ENCODE assay signal across 24 mouse cellular contexts in the genomic region with DNA sequence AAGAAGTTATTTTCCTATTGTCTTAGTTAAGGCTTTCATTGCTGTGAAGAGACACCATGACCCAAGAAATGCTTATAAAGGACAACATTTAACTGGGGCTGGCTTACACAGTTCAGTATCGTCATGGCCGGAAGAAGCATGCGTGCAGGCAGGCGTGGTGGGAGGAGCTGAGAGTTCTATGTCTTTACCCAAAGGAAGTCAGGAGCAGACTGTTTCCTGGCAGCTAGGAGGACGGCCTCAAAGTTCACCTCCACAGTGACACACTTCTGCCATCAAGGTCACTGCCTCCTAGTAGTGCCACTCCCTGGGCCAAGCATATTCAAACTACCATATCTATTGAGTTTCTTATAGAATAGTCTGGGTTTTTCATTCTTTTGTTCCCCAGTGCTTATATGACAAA.
"Had no signal": no experiment of that assay in that cellular context is flagged by ENCODE, and none has a peak within 500 bp of the region (broad histone marks: within the 10 kb centered on the region; RNA-seq: fewer than 3 reads in every experiment).

No protein-coding gene starts in this region.

- H3K4me3 ChIP-seq: heart, embryonic 10.5 days; heart, embryonic 12.5 days; hindbrain, embryonic 13.5 days; hindbrain, embryonic 15.5 days; kidney, embryonic 15.5 days; left cerebral cortex, adult 2 months; limb, embryonic 12.5 days; liver, embryonic 13.5 days; liver, embryonic 15.5 days had no signal

- H3K27me3 ChIP-seq: hindbrain, embryonic 13.5 days; liver, embryonic 15.5 days had no signal

- H3K9me3 ChIP-seq: heart, embryonic 10.5 days; heart, embryonic 12.5 days; hindbrain, embryonic 13.5 days; hindbrain, embryonic 15.5 days; kidney, embryonic 15.5 days; limb, embryonic 12.5 days; liver, embryonic 13.5 days; liver, embryonic 15.5 days had no signal

- DNase-seq: gastrocnemius, postnatal 14 days; gastrocnemius, postnatal 36 days; heart, adult 18-20 months; heart, postnatal 10 days; kidney, adult 11 months; kidney, adult 2 months; kidney, adult 9 months; kidney, postnatal 14 days; kidney, postnatal 36 days; layer of hippocampus, adult 9-11 months; left cerebral cortex, postnatal 4 days; liver; liver, embryonic 13.5 days; liver, postnatal 0 days had no signal

- H3K36me3 ChIP-seq: heart, embryonic 10.5 days; heart, embryonic 12.5 days; hindbrain, embryonic 13.5 days; hindbrain, embryonic 15.5 days; kidney, embryonic 15.5 days; limb, embryonic 12.5 days; liver, embryonic 13.5 days; liver, embryonic 15.5 days had no signal

- H3K4me1 ChIP-seq: heart, embryonic 10.5 days; heart, embryonic 12.5 days; liver, embryonic 13.5 days; liver, embryonic 15.5 days had no signal

- H3K27ac ChIP-seq: heart, embryonic 10.5 days; hindbrain, embryonic 13.5 days; hindbrain, embryonic 15.5 days; hindbrain, postnatal 0 days; kidney, embryonic 15.5 days; kidney, postnatal 0 days; left cerebral cortex, adult 2 months; limb, embryonic 12.5 days; liver, embryonic 13.5 days; liver, embryonic 15.5 days had no signal
